Mouse (Mus musculus): ENCODE data around the gene 6330409D20Rik. TPM values are rescaled to one million over a fixed set of nuclear protein-coding genes. Genes with fewer than 3 reads are reported as not detected.

6330409D20Rik gene
- polyA plus RNA-seq, 1 experiment = not detected

DNA sequence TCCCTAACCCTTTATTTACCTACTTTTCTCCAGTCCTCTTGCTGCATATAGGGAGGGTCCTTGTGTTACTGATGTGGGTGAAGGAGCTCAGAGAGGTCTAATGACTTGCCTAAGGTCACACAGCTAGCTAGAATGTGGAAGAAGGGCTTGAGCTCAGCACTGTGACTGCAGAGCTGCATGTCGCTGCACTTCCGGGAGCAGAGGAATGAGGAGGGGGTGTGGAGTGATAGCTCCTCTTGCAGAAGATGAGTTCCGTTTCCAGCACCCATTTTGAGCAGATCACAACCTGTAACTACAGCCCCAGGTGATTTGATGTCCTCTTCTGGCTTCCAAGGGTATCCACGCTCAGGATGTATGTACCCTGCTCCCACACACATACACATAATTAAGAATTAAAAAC, 16.7 kb downstream of the 6330409D20Rik start:
- no peak for DNase-seq (ENCODE audit: low read depth)

DNA sequence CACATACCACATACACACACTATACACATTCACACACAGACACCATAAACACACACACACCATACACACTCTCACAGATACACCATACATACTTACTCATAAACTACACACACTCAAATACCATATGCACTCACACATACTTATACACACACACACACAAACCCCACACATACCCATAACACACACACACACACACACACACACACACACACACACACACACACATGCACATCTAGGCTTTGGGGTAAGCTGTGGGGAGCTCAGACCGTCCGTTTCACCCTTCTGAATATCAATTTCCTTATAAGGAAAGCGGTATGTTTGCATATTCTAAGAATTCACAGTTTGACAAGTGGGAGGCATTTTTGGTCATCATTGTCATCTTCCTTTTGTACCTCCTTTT, 18.2 kb downstream of the 6330409D20Rik start:
- no peak for DNase-seq (ENCODE audit: low read depth)

DNA sequence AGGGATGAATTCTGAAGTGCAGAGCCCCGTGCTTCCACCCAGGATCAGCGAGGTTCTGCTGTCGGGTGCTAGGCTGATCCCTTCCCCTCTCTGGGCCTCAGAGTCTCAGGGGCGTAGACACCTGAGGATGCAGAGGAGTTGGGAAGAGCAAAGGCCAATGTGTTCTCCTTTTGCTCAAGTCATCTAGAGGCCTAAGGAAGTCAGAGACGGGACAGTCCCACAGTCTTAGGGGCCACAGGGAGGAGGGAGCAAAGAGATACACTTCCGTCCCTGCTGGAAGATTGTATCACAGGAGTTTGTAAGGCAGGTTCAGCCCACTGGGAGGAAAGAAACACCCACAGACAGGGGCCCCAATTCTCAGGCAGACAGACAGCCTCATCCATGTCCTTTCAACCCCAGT, 18.8 kb downstream of the 6330409D20Rik start:
- no peak for DNase-seq (ENCODE audit: low read depth)

DNA sequence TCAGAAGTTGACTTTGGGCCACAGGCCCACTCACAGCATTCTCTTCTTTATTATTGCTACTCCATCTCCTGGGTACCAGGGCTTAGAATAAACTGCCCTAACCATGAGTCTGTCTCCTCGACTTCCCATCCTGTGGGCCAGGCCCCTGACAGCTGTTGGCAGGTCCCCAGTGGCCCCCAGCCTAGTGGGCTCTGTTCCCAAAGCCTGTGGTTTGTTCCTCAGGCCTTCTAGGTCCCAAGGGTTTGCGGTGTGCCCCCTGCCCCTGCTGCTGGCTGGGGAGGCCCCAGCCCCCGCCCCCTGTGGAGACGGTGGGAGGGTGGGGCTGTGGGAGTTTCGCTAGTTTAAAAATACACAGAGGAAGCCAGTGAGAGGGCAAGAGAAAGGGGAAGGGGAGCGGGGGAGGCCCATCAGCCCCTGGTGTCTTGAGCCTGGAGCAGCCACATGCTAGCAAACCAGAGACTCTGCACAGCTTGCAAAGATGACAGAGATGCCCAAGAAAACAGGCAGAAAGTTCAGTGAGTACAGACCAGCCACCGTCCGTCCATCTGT, 20.1 kb downstream of the 6330409D20Rik start, which contains the start of gene Sh2d3c:
TSS of gene Sh2d3c (plus strand) at position 375 of the 549 bp plus-strand sequence.
- DNase-seq (ENCODE audit: low read depth) = no peak

DNA sequence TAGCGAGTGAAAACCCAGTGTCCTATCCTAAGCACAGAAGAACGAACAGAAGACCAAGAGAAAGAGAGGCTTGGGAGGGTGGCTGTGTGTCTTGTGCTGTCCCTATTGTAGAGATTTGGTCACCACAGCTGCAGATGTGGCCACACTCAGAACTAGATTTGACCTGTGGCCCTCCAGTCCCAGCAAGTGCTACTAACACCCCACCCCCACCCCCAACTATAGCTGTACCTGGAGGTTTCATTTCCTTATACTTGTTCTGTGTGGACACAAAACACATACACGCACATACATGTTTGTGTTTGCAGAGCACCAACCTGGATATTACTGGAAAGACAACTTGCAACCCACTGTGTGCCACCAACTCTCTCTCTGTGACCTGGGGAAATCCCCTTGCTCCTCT, 20.8 kb downstream of the 6330409D20Rik start:
- DNase-seq (ENCODE audit: low read depth) = no peak

DNA sequence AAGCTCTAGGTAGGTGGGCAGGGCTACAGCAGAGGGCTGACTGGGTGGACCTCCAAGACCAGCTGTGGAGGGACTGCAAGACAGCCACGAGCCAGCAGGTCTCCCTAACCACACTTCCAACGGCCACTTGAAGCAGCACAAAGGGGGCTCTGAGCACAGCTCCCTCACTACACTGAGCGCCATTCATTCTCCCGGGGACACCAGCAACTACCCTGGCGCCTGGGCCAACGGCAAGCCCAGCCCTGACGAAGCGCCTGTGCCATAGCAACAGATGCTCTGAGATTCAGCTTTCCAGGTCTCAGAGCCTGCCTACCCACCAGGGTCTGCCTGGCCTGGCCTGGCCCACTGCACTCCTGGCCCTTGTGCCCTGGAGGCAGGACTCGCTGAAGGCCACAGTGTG, 22.1 kb downstream of the 6330409D20Rik start:
- no peak for DNase-seq (ENCODE audit: low read depth)

DNA sequence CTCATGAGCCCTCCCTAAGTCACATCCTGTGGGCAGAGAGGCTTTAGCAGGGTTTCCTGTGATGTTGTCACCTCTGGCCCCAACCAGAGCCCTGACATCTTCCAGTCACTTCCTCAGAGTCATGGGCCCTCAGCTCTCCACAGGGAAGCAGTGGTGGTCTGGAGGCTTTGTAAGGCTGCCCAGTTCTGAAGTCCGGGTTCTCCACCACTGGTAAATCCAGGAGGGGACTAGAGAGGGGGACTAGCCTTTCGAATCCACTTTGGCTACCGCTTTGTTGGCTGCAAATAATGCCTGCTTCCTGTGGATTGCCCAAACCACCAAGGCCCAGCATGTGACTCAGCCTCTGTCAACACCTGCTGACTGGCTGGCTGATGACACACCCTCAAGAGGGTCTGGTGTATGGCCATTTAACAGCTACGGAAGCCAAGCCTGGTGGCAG, 25.8 kb downstream of the 6330409D20Rik start:
- DNase-seq (ENCODE audit: low read depth) = no peak

DNA sequence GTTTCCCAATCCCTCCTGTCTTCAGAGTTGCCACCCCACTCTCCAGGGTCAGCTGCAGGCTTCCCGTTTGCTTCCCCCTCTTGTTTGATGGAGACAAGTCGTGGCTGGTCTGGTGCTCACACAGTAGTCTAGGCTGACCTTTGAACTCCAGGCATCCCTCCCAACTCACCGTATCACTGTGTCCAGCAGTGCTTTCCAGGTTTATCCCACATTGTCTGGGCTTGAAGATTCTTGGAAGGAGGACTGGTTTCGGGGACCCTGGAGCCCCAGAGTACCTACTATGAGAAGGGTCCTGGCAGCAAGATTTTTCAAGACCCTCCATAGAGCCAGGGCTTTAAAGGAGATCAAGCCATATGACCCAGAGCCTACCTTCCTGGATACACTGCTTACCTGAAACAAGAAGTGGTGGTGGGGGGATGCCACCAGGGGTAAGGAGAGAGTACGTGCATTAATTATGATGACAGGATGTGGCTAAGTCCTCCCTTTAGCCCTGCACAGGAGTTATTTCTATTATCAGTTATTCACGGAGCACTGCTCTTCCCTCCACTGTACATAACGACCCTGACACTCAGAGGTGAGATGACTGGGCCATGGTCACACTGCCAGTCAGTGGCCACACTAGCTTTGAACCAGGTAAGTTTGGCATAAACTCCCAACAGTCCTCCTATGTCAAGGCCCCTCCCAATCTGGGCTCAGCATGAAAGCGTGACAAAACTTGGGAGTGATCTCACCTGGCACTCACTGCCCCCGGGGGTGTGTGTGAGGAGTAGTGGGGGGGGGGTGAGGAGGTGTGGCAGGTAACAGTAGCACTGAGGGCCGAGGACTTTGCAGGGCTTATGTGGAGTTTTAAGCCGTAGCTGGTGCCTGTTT, 26.5 kb downstream of the 6330409D20Rik start:
- DNase-seq (ENCODE audit: low read depth) = no peak

DNA sequence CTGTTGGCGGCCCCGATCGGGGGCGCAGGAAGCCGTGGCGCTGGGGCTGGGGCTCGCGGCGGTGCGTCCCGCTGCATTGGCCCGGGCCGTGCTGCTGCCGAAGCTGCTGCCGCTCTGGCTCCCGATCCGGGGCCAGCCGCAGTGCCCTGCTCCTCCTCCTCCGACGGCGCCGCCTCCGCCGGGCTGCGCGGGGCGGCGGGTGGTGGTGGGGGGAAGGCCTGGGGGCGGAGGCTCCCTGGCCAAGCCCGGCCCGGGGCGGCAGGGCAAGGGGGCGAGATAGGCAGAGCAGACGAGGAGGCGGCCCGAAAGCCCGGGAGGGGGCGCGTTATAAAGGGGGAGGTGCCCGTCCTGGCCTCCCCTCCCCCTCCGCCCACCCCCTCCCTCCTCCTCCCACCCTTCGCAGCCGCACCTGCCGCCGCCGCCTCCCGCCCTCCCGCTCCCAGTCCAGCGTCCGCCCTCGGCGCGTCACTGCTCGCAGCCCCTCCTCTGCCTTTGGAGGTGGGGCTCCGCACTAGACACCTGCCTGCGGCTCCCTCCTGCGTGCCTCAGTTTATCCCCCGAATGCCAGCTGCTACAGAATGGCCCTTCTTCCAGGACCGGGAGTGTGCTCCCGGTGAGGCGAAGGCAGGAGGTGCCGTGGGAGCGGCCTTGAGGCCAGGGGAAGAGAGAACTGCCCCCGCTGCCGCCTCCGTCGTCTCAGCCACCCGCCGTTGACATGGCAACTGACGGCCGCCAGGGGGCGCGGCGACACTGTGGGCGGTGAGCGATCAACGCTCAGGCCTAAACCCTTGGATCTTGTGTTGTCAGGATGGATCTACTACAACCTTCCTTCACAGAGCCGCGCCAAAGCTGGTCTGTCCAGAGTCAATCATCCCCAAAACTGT, 27.6 kb downstream of the 6330409D20Rik start, which contains the start of gene Cdk9:
TSS of gene Cdk9 (minus strand) at position 143 of the 884 bp plus-strand sequence.
- DNase-seq (ENCODE audit: low read depth) = no peak

DNA sequence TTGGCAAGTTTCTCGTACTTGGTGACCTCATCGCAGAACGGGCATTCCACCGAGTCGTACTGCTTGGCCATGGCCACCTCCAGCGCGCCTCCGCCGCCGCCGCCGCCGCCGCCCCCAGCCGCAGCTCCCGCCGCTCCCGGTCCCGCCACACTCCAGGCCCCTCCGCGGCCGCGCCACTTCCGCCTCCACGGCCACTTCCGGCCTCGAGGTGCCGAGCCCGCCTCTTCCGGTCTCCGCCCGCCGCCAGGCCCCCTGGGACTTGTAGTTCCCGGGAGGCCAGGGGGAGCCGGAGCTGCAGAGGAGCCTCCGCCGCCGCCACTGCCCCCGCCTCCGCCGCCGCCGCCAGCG, 28.3 kb downstream of the 6330409D20Rik start:
- DNase-seq (ENCODE audit: low read depth) = no peak

DNA sequence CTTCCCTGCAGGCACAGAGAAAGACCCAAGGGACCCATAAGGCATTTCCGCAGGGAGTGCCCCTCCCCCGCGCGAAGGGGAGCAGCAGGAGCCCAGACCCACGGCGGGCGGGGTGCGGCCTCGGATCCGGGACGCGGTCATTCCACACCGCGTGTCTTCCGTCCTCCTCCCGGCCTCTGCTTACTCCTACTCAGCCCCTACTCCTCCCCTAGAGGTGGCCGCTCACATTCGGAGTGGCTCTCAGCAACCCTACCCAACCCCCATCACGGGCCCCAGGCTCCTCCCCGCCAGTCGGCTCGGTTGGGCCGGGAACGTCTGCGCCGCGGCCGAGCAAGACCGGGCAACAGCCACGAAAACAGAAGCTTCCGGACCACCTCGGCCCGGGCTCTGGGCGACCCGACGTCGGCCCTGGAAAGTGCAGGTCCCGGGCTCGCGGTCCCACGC, 28.7 kb downstream of the 6330409D20Rik start:
- no peak for DNase-seq (ENCODE audit: low read depth)

DNA sequence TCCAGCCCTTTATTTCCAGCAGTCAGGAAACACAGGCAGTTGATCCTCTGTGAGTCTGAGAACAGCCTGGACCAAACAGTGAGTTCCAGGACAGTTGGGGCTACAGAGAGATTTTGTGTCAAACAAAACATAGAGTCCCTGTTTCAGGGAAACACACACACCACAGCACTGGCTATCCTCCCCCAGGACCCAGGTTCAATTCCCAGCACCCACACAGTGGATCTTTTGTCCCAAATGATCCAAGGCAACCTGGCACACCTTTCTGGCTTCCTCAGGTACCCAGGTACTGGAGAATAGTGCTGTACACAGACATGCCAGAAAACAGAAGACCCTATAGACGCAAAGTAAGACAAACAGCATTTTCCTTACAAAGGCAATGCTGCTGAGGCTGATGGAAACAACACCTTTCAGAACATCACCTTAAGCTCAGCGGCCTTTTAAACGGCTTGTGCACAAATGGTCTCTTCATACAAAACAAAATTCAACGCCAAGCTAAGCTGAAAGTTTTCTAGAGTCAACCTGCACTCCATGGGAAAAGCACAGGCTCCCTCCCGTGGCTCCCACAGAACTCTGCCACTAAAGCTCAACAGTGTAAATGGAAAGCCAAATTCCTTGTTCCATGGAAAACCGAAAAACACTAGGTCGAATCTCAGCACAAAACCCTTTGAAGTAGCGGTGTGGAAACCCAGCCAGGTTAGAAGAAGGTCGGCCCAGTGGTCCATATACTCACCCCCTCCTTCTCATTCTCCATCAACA, 29.3 kb downstream of the 6330409D20Rik start:
- no peak for DNase-seq (ENCODE audit: low read depth)

DNA sequence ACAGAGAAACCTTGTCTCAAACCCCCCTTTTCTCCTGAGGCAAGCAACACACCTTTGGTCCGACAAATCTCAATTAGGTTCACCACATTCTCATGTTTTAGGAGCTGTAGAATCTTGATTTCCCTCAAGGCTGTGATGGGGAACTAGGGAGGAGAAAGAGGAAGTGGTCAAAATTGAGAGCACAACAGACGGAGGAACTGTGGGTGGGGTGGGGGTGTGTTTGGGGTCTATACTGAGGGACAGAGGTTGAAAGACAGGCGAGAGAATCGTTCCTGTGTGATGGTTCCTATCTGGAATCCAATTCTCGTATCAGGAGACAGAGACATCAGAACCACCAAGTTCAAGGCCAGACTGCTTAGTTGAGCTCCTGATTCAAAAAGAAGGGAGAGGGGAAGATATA, 30.4 kb downstream of the 6330409D20Rik start:
- no peak for DNase-seq (ENCODE audit: low read depth)

DNA sequence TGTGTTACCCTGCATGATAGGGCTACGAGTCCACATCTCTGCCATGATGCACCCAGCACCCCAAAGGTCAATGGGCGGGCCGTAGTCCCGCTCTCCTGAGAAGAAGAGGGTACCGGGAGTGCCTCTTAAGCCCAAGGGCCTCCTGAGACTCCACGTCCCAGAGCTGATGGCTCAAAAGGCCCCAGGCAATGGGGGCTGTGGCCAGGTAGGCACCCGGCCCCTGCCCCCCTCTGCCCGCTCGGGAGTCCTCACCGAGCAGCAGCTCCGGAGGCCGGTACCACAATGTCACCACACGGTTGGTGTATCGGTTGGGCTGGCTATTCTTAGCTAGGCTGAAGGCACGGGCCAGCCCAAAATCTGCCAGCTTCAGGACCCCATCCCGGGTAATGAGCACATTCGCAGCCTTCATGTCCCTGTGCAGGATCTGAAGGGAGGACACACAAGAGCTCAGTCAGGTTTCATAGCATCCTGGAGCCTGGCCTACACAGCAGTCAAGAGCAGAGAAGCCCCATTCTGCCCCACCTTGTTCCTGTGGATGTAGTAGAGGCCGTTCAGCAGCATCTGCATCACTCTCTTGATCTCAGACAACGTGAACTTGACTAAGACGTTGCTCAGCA, 31.2 kb downstream of the 6330409D20Rik start:
- DNase-seq (ENCODE audit: low read depth) = no peak

DNA sequence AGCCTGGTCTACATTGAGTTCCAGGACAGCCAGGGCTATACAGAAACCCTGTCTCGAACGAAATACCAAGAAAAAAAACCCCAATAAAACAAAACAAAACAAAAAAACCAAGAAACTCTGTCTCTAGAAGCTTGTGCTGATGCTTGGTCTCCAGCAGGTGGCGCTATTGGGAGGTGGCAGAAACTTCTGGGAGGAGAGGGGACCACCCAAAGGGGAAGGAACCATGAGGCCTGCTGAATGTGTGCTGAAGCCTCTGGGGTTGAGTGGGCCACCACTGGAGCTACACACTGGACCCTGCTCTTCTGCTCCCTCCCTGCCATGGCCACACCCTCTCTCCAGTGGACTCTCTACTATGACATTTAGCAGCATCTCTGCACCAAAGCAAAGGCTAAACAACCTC, 32.2 kb downstream of the 6330409D20Rik start:
- no peak for DNase-seq (ENCODE audit: low read depth)

DNA sequence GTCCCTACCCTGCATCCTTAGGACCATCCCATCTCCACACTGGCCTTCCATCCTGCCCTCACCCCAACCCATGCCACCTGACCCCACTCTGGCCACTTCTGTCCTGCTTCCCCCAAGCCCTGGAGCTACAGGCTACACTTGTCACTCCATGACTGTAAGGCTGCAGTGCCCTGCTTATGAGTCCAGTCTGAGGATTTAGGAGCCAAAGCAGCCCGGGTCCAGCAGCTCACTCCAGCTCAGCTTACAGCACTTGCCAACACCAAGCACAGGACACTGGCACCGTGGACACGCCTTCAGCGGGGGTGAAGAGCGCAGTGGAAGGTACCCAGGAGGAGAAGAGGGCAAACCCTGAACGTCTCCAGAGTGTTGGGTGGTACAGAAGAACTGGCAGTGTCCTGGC, 33.8 kb downstream of the 6330409D20Rik start:
- DNase-seq (ENCODE audit: low read depth) = no peak

DNA sequence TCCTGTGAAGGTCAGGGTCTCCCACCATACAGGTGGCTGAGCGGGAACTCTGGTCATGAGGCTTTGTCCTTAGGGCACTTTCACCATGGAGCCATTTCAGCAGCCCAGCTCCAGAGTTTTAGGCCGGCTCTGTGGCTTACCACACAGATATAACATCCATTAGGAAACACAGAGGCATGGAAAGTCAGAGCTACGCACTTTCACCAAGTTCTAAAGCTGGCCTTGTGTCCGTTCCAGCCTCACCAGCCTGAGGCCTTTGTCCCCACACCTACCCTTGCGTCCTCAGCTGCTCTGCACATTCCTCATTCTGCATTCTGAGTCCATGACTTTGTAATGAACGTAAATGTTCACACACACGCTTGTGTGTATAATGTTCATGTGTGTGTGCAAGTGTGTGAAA, 35.8 kb downstream of the 6330409D20Rik start:
- DNase-seq (ENCODE audit: low read depth) = no peak

DNA sequence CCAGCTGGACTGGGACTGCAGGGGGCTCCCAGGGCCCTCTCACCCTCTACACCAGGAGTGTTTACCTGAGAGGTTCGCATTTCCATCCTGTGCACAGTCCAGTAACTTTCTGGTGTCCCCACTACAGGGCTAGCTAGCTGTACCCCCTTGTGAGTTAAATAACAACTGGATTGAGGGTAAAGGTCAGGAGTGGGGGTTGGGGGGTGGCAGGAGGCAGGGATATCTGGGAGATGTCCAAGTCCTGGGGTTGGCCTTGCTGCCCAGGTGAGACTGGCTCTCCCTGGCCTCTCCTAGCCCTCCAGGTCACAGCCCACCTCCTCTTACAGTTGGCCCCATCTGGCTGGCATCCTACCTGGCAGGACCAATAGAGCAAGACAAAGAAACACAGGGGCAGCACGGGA, 36.8 kb downstream of the 6330409D20Rik start, which contains the start of gene Fpgs:
TSS of gene Fpgs (minus strand) at position 125 of the 401 bp plus-strand sequence.
- no peak for DNase-seq (ENCODE audit: low read depth)

DNA sequence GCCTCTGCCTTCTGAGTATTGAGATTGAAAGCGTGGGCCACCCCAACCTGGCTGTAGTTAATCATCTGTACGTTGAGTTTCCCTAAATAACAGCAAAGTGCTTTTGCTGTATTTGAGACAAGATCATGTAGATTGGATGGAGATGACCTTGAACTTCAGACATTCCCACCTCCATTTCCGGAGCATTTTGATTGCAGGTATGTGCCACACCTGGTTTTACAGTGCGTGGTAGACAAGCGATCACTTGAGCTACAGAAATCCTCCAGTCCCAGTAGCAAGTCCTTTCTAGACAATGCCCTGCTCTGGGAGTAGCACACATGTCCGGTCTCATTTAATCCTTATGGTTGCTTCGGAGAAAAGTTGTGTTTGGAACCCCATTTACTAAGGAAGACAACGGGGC, 37.8 kb downstream of the 6330409D20Rik start:
- no peak for DNase-seq (ENCODE audit: low read depth)

DNA sequence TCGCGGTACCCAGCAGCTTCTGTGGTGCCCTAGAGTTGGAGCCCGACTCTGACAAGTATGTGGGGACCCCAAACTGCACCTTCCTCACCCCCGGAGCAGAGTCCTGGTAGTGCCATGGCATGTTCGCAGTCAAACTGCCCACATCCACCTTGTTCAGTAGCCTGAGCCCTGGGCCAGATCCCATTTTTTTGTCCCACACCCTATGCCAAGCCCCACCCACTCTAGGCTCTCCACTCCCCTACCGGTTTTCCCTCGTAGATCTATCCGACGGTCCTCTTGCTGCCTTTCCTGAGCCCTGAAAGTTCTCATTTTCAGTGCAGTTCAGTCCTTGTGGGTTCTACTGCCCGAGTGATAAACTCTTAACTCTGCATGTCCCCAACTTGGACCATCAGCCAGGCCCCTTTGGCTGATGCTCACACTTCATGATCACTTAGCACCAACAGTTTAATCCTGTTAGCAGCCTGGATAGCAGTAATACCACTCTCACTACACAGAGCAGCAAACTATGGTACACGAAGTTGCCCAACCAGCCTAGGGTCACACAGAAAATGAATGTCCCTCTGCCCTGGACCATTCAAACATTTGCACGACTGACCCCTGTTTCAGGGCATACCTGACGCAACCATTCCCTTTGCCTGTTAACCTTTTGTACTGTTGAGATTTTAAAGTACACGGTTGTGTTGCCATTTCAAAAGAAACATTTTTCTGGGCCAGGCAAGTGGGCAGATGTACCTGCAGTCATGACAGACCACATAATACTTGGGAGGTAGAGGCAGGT, 39.7 kb downstream of the 6330409D20Rik start:
- no peak for DNase-seq (ENCODE audit: low read depth)
